Mouse (Mus musculus): ENCODE results near the gene Gfod1.

The Gfod1 gene

GRCm38 (mm10) chr13:43152005-43152520, 151.9 kb downstream of the Gfod1 start:
- no peak for DNase-seq (ENCODE audit: low spot score)

- no peak for DNase-seq (ENCODE audit: low spot score)
These were observed 154.3 kb downstream of the Gfod1 start for GRCm38 (mm10) chr13:43149661-43150060.

GRCm38 (mm10) chr13:43148692-43149091, 155.3 kb downstream of the Gfod1 start:
- no peak for DNase-seq (ENCODE audit: low spot score)

GRCm38 (mm10) chr13:43146515-43147258, 157.3 kb downstream of the Gfod1 start:
- no peak for DNase-seq (ENCODE audit: low spot score)

Measured in urinary bladder, postnatal 25 days (tissue).